Mouse (Mus musculus) liver, embryonic 16.5 days (tissue): Measurements from ENCODE around the gene Slc9a3r2. TPM values are rescaled to one million over a fixed set of nuclear protein-coding genes. Genes with fewer than 3 reads are reported as not detected.

Experiments
- ATAC-seq: fragments of 200-750 bp; cut with Nextera tagmentation; 2 replicates; pipeline ENCODE4 v1.8.0; 2017; ENCODE audit warnings: low read depth, mild to moderate bottlenecking, moderate number of reproducible peaks, moderate library complexity
- H3K27ac ChIP-seq: fragments of 300-500 bp; sonication (generic); 2 replicates; pipeline ENCODE4 v1.5.1; 2014; ENCODE audit warnings: mild to moderate bottlenecking, low read length
- H3K27me3 ChIP-seq: fragments of 300-500 bp; sonication (generic); 2 replicates; pipeline ENCODE4 v1.6.1; 2014; ENCODE audit warnings: low read depth, low read length, mixed read lengths; ENCODE audit not compliant: control insufficient read depth, insufficient read depth
- H3K36me3 ChIP-seq: fragments of 300-500 bp; sonication (generic); 2 replicates; pipeline ENCODE4 v1.6.1; 2014; ENCODE audit warnings: mild to moderate bottlenecking; ENCODE audit not compliant: control insufficient read depth, insufficient read depth
- H3K4me1 ChIP-seq: fragments of 300-500 bp; sonication (generic); 2 replicates; pipeline ENCODE4 v1.6.1; 2014; ENCODE audit warnings: low read depth, low read length, mixed read lengths; ENCODE audit not compliant: control insufficient read depth
- H3K4me2 ChIP-seq: fragments of 300-500 bp; sonication (generic); 2 replicates; pipeline ENCODE4 v1.6.1; 2014; ENCODE audit warnings: low read depth, low read length, mixed read lengths
- H3K4me3 ChIP-seq: fragments of 300-500 bp; sonication (generic); 2 replicates; pipeline ENCODE4 v1.5.1; 2014; ENCODE audit warnings: low read depth, mild to moderate bottlenecking, low read length
- H3K9ac ChIP-seq: fragments of 300-500 bp; sonication (generic); 2 replicates; pipeline ENCODE4 v1.6.1; 2014; ENCODE audit warnings: low read depth, low read length
- H3K9me3 ChIP-seq: fragments of 300-500 bp; sonication (generic); replicated peaks from 2 replicates; pipeline ENCODE4 v1.6.1; 2016; ENCODE audit warnings: low read length; ENCODE audit not compliant: control insufficient read depth
- WGBS: fragments of 180-500 bp; shearing (Covaris S2); extraction: QIAGEN DNeasy Blood & Tissue Kit; methylation state at CpG from one replicate; pipeline ENCODE4 v1.1.7; 2014; ENCODE audit not compliant: insufficient replicate concordance; 5-methylcytosine and 5-hydroxymethylcytosine counted together
- polyA plus RNA-seq: library from polyadenylated mRNA; unstranded; fragments of >200 nt; fragmentation: Nextera tagmentation; extraction: Ambion mirVana; gene quantifications from 2 replicates; pipeline ENCODE4 v1.2.1, GENCODE M21; 2015

Slc9a3r2 gene
- polyA plus RNA-seq, 1 experiment from 2014 or later: 11.8 TPM

DNA sequence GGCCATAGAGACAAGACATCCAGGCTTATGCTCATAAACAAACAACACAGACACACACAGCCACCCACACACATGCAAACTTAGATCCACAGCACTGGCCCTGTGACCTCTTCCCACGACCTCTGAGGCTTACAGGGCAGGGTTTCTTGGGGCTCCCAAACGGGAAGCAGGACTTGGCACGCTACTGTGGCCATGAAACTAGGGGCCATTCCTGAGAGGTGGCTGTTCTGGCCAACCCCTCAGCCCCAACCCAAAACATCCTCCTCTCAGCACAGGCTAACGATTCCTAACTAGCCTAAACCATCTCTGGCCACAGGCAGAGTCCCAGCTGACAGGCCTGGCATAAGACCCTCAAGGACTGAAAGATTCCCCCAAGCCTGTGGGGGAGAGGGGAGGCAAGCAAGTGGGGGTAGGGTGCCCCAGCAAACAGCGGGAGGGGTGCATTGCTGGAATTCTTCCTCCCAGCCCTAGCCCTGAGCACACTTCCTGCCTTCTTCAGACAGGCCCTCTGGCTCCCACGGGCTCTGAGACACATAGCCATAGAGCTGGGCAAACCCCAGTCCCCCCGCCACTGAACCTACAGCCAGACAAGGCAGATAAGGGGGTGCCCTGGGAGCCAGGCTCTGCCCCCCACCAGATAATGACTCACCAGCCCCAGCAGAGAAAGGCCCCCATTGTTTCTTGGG, 6.0 kb downstream of the Slc9a3r2 start:
- Histone ChIP-seq H3K27ac (no peak overlapping the region), H3K9me3 (no peaks in the 10 kb centered on the region), H3K4me3 (no peak overlapping the region), H3K4me1 (peaks cover 2% of the 10 kb centered on the region), H3K4me2 (no peak overlapping the region), H3K27me3 (peaks cover 11% of the 10 kb centered on the region), H3K36me3 (no peaks in the 10 kb centered on the region), H3K9ac (no peak overlapping the region)
- ATAC-seq: peak; percentile 25; the same call in 1 of the 2 replicates
- 40% methylated on average over 7 of the region's 7 CpGs for WGBS

DNA sequence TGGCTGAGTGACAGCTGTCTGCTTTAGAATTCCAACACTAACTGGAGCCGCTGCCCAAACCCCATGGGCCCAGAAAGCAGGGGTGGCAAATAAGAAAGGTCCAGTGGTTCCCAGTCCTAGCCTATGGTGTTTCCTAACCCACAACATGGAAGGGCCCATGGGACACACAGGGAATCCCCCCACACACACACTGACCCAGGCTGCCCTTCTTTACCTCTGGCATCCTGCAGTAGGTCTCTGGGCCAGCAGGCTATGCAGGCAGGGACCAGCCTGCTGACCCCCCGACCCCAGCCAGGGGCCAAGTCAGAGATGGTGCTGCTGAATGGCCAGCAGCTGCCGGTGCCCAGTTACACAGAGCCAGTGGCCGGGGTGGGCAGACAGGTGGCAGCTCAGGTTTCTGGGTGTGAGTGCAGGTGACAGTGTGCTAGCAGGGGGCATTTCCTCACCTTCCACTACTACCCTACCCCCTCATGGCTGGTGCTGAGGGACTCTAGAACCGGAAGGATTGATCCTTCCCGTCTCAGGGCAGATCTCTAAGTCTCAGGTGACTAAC, 7.3 kb downstream of the Slc9a3r2 start:
- H3K27me3 ChIP-seq: no peaks in the 10 kb centered on the region
- H3K4me1 ChIP-seq: peaks cover 2% of the 10 kb centered on the region
- H3K4me2 ChIP-seq: no peak overlapping the region
- H3K27ac ChIP-seq: no peak overlapping the region
- H3K36me3 ChIP-seq: no peaks in the 10 kb centered on the region
- no peak for ATAC-seq
- 74% methylated on average over 6 of the region's 6 CpGs for WGBS
- no peak overlapping the region for H3K9ac ChIP-seq
- no peak overlapping the region for H3K4me3 ChIP-seq
- H3K9me3 ChIP-seq: no peaks in the 10 kb centered on the region

DNA sequence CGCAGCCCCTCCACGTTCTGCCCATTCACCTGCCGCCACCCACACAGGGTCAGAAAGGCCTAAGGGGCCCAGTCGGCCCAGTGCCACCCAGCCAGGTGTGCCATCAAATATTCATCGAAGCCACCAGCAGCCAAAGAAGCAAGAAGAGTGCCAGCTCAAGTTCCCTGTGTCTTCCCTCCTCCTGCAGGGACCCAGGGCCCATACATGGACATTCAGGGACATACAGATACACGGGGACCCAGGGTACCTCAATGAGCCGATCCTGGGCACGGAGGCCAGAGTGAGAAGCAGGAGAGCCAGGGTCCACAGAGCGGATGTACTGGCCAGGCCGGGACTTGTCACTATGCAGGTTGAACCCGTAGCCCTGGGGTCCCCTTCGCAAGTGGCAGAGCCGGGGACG, 8.2 kb downstream of the Slc9a3r2 start:
- WGBS: 76% methylated on average over 14 of the region's 14 CpGs
- Histone ChIP-seq H3K4me2 (no peak overlapping the region), H3K27ac (no peak overlapping the region), H3K4me1 (peaks cover 3% of the 10 kb centered on the region), H3K27me3 (no peaks in the 10 kb centered on the region), H3K9ac (no peak overlapping the region), H3K9me3 (no peaks in the 10 kb centered on the region), H3K4me3 (no peak overlapping the region), H3K36me3 (no peaks in the 10 kb centered on the region)
- ATAC-seq: no peak

DNA sequence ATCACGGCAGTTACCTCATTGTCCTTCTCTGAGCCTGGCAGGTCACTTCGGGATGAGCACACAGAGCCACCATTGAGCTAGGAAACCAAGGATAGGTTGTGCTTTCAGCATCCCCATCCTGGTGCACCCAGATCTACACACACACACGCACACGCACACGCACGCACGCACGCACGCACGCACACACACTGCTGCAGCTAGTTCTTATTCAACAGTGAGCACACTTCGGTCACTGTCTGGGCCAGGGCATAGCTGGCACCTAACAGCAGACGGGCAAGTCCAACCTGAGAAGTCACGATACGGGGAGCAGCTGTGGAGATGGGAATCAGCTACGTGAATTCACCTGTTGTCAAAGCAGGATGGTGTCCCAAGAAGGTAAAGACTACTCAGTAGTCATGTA, 9.5 kb downstream of the Slc9a3r2 start:
- Histone ChIP-seq H3K9ac (no peak overlapping the region), H3K9me3 (no peaks in the 10 kb centered on the region), H3K27me3 (no peaks in the 10 kb centered on the region), H3K4me1 (peaks cover 8% of the 10 kb centered on the region), H3K4me2 (no peak overlapping the region), H3K27ac (no peak overlapping the region), H3K36me3 (no peaks in the 10 kb centered on the region), H3K4me3 (no peak overlapping the region)
- WGBS: 88% methylated on average over 15 of the region's 15 CpGs
- ATAC-seq: no peak

DNA sequence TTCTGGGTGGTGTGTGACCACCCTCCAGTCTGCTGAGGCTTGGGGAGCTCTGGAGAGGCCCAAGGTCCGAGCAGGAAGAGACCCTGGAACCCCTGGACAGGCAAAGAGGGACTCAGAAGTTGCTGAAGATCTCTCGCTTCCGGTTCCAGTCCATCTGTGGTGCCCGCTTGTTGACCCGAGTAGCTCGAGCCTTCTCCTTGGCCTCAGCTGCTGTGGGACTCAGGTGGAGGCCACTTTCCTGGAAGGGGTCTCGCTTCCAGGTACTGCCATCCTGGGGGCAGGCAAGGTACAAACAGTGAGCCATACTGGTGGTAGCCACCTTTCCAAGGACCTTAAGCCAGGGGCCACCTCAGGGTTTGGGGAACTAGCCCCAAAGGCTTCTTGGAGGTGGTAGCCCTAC, 10.0 kb downstream of the Slc9a3r2 start:
- Histone ChIP-seq H3K9me3 (no peaks in the 10 kb centered on the region), H3K36me3 (no peaks in the 10 kb centered on the region), H3K27ac (no peak overlapping the region), H3K4me2 (no peak overlapping the region), H3K4me3 (no peak overlapping the region), H3K27me3 (no peaks in the 10 kb centered on the region), H3K4me1 (peaks cover 8% of the 10 kb centered on the region), H3K9ac (no peak overlapping the region)
- 75% methylated on average over 7 of the region's 7 CpGs for WGBS
- no peak for ATAC-seq

DNA sequence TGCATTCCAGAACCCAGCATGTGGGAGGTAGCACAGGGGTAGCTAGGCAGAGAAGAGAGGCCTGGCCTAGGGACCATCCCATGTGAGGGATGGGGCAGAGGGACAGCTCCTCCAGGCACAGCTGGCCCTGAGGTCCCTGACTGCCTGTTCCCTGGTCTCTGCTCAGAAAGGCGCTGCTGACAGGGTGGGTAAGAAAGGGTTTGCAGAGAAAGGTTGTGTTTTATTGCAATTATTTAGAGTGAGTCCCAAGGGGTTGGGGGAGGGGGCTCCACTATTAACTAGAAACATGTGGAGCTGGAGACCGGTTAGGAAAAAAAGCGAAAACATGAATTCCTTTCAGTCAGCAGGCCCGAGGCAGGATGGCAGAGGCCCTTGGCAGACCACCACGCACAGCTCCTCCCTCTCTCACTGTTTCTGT, 10.5 kb downstream of the Slc9a3r2 start:
- H3K27ac ChIP-seq: no peak overlapping the region
- ATAC-seq: no peak
- no peak overlapping the region for H3K4me2 ChIP-seq
- no peaks in the 10 kb centered on the region for H3K27me3 ChIP-seq
- peaks cover 6% of the 10 kb centered on the region for H3K4me1 ChIP-seq
- no peaks in the 10 kb centered on the region for H3K36me3 ChIP-seq
- WGBS: 78% methylated on average over 5 of the region's 5 CpGs
- H3K9ac ChIP-seq: no peak overlapping the region
- no peak overlapping the region for H3K4me3 ChIP-seq
- no peaks in the 10 kb centered on the region for H3K9me3 ChIP-seq

DNA sequence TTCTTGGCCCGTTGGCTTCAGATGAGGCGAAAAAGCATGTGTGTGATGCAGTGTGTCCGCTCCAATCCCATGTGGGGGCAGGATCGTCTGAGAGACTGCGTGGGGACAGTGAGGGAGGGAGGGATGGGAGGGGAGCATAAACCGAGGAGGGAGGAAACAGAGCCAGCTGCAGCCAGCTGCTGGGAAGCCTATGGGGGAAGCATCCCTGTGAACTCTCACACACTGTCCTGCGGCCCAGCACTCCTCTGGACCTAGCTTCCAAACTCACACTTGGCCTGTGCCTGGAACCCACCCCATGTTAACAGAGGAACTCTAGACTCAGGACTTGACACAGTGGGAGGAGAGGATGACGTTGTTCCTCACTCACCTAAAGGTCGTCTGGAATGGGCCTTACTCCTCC, 11.3 kb downstream of the Slc9a3r2 start:
- Histone ChIP-seq H3K4me1 (peaks cover 6% of the 10 kb centered on the region), H3K4me3 (no peak overlapping the region), H3K36me3 (no peaks in the 10 kb centered on the region), H3K9me3 (no peaks in the 10 kb centered on the region), H3K27ac (no peak overlapping the region), H3K27me3 (no peaks in the 10 kb centered on the region), H3K9ac (no peak overlapping the region), H3K4me2 (no peak overlapping the region)
- no peak for ATAC-seq
- whole genome bisulfite sequencing: 65% methylated on average over 9 of the region's 9 CpGs

DNA sequence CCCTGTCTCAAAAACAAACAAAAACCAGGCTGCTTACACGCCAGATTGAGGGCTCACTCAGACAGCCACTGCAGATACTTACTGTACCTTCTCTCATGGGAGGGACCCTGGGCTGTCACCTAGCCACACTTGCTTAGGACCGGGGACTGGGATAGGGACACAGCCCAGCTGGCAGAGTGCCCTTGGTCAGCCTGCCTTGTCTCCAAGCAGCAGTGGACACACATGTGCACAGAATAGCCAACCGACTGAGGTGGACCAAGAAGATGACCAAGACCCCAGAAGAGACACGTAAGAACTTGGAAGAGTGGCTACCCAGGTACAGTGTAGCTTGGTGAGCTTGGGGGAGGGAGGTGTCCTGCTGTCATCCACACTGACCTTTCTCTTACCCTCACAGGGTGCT, 11.9 kb downstream of the Slc9a3r2 start:
- Histone ChIP-seq H3K9ac (no peak overlapping the region), H3K36me3 (no peaks in the 10 kb centered on the region), H3K9me3 (no peaks in the 10 kb centered on the region), H3K27me3 (no peaks in the 10 kb centered on the region), H3K4me2 (no peak overlapping the region), H3K4me1 (peaks cover 12% of the 10 kb centered on the region), H3K27ac (no peak overlapping the region), H3K4me3 (no peak overlapping the region)
- ATAC-seq: no peak
- 72% methylated on average over 4 of the region's 4 CpGs for WGBS

DNA sequence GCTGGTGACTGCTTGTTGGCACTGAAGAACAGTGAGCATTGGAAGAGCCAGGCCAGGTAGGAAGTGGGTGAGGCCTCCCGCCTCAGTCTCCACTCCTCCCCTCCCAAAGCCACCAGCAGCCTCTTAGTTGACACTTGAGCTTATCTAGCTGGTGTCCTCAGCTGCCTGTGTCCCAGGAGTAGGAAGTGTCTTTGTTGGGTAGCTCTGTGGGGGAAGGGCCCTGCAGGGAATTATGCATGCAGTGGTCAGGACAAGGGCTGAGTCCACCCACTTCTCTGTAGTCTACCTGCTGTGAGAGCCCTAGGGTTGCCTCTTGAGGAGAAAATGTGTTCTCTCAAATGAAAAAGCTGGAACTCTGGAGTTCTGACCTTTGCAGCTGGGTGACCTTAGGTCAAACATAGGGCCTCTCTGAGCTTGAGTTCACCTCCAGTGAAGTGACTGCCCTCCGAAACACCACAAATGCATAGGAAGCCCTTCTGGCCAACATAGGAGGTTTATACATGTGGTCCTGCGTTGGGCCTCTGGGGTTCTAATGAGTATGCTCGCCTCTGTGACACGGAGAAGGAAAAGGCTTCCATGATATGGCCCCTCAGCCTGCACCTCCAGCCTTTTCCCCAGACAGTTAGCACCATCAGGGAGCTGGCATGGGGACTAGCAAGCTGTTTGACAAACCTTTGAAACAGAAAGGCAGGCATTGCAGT, 13.2 kb downstream of the Slc9a3r2 start:
- ATAC-seq: no peak
- H3K27ac ChIP-seq: no peak overlapping the region

More for the DNA sequence above, 13.2 kb downstream of the Slc9a3r2 start:
- H3K4me2 ChIP-seq: no peak overlapping the region
- no peaks in the 10 kb centered on the region for H3K36me3 ChIP-seq
- H3K9ac ChIP-seq: no peak overlapping the region
- no peaks in the 10 kb centered on the region for H3K9me3 ChIP-seq
- H3K27me3 ChIP-seq: no peaks in the 10 kb centered on the region
- no peak overlapping the region for H3K4me3 ChIP-seq
- WGBS: 52% methylated on average over 5 of the region's 5 CpGs
- peaks cover 21% of the 10 kb centered on the region for H3K4me1 ChIP-seq
